Mouse (Mus musculus) hindbrain, embryonic 14.5 days (tissue): ENCODE measurements around the gene Atoh7. TPM values are rescaled to one million over a fixed set of nuclear protein-coding genes. Genes with fewer than 3 reads are reported as not detected.

Experiments
- ATAC-seq: fragments of 200-750 bp; cut with Nextera tagmentation; 2 replicates; pipeline ENCODE4 v1.8.0; 2017; ENCODE audit warnings: moderate number of reproducible peaks, mild to moderate bottlenecking, moderate TSS enrichment, moderate library complexity; ENCODE audit not compliant: low FRiP score
- DNase-seq: peaks from one replicate; pipeline ENCODE4 v3.0.0-alpha.2; 2015; ENCODE audit warnings: low spot score
- H3K27ac ChIP-seq: fragments of 300-500 bp; sonication (generic); 2 replicates; pipeline ENCODE4 v1.5.1; 2014; ENCODE audit warnings: mild to moderate bottlenecking, moderate library complexity
- H3K27me3 ChIP-seq: fragments of 300-500 bp; sonication (generic); 2 replicates; pipeline ENCODE4 v1.6.1; 2014; ENCODE audit warnings: mild to moderate bottlenecking, low read length, mixed read lengths; ENCODE audit not compliant: control insufficient read depth, insufficient read depth
- H3K36me3 ChIP-seq: fragments of 300-500 bp; sonication (generic); replicated peaks from 2 replicates; pipeline ENCODE4 v1.6.1; 2014; ENCODE audit not compliant: control insufficient read depth, insufficient read depth
- H3K4me1 ChIP-seq: fragments of 300-500 bp; sonication (generic); replicated peaks from 2 replicates; pipeline ENCODE4 v1.6.1; 2014; ENCODE audit warnings: antibody characterized with exemption, low read length, mixed read lengths; ENCODE audit not compliant: control insufficient read depth, insufficient read depth
- H3K4me2 ChIP-seq: fragments of 300-500 bp; sonication (generic); replicated peaks from 2 replicates; pipeline ENCODE4 v1.6.1; 2014; ENCODE audit warnings: mild to moderate bottlenecking, moderate library complexity
- H3K4me3 ChIP-seq: fragments of 300-500 bp; sonication (generic); replicated peaks from 2 replicates; pipeline ENCODE4 v1.5.1; 2014; ENCODE audit warnings: mild to moderate bottlenecking, low read length
- H3K9ac ChIP-seq: fragments of 300-500 bp; sonication (generic); 2 replicates; pipeline ENCODE4 v1.6.1; 2014
- H3K9me3 ChIP-seq: fragments of 300-500 bp; sonication (generic); 2 replicates; pipeline ENCODE4 v1.6.1; 2016; ENCODE audit warnings: low read length; ENCODE audit not compliant: control insufficient read depth
- WGBS: fragments of 180-500 bp; shearing (Covaris S2); extraction: QIAGEN DNeasy Blood & Tissue Kit; methylation state at CpG from one replicate; pipeline ENCODE4 v1.1.7; 2014; 5-methylcytosine and 5-hydroxymethylcytosine counted together
- polyA plus RNA-seq: library from polyadenylated mRNA; unstranded; fragments of >200 nt; fragmentation: Nextera tagmentation; extraction: Ambion mirVana; gene quantifications from 2 replicates; pipeline ENCODE4 v1.2.1, GENCODE M21; 2014

Atoh7 gene
- polyA plus RNA-seq, 1 experiment from 2014 or later, result 9.9 TPM

- DNase-seq (no peak), ATAC-seq (no peak)
- H3K9ac ChIP-seq, result no peak overlapping the region
- 96% methylated on average over 6 of the region's 6 CpGs for WGBS
- H3K36me3 ChIP-seq, result no peaks in the 10 kb centered on the region
- no peak overlapping the region for H3K27ac ChIP-seq
- H3K4me2 ChIP-seq, result no peak overlapping the region
- no peaks in the 10 kb centered on the region for H3K9me3 ChIP-seq
- H3K4me3 ChIP-seq, result no peak overlapping the region
- H3K27me3 ChIP-seq, result no peaks in the 10 kb centered on the region
- no peaks in the 10 kb centered on the region for H3K4me1 ChIP-seq
These were observed 27.7 kb downstream of the Atoh7 start for GRCm38 (mm10) chr10:63127156-63127555.

- Histone ChIP-seq H3K36me3 (no peaks in the 10 kb centered on the region), H3K4me1 (no peaks in the 10 kb centered on the region), H3K4me3 (no peak overlapping the region), H3K4me2 (no peak overlapping the region), H3K9me3 (no peaks in the 10 kb centered on the region), H3K27ac (no peak overlapping the region), H3K9ac (no peak overlapping the region), H3K27me3 (no peaks in the 10 kb centered on the region)
- no peak for ATAC-seq
- 59% methylated on average over 7 of the region's 7 CpGs for WGBS
- no peak for DNase-seq
These were observed 28.8 kb downstream of the Atoh7 start for GRCm38 (mm10) chr10:63128256-63128655.

- H3K27me3 ChIP-seq, result no peaks in the 10 kb centered on the region
- WGBS, result 72% methylated on average over 7 of the region's 7 CpGs
- no peak for ATAC-seq
These were observed 31.0 kb downstream of the Atoh7 start for GRCm38 (mm10) chr10:63130500-63130899.

GRCm38 (mm10) chr10:63132356-63132755 is 32.9 kb downstream of the Atoh7 start:
- no peak for ATAC-seq
- WGBS, result 90% methylated on average over 6 of the region's 6 CpGs
- H3K4me2 ChIP-seq, result no peak overlapping the region

More at GRCm38 (mm10) chr10:63130500-63130899, 31.0 kb downstream of the Atoh7 start:
- Histone ChIP-seq H3K4me2 (no peak overlapping the region), H3K9ac (no peak overlapping the region), H3K27ac (no peak overlapping the region), H3K4me1 (no peaks in the 10 kb centered on the region), H3K36me3 (no peaks in the 10 kb centered on the region), H3K4me3 (no peak overlapping the region), H3K9me3 (no peaks in the 10 kb centered on the region)
- DNase-seq, result no peak

GRCm38 (mm10) chr10:63133326-63133725 is 33.9 kb downstream of the Atoh7 start:
- Histone ChIP-seq H3K9ac (no peak overlapping the region), H3K27ac (no peak overlapping the region), H3K4me2 (no peak overlapping the region), H3K36me3 (no peaks in the 10 kb centered on the region), H3K27me3 (no peaks in the 10 kb centered on the region), H3K9me3 (no peaks in the 10 kb centered on the region), H3K4me1 (no peaks in the 10 kb centered on the region), H3K4me3 (no peak overlapping the region)
- ATAC-seq (no peak), DNase-seq (no peak)
- WGBS, result 95% methylated on average over 4 of the region's 4 CpGs

More at GRCm38 (mm10) chr10:63132356-63132755, 32.9 kb downstream of the Atoh7 start:
- Histone ChIP-seq H3K9me3 (no peaks in the 10 kb centered on the region), H3K9ac (no peak overlapping the region), H3K27me3 (no peaks in the 10 kb centered on the region), H3K36me3 (no peaks in the 10 kb centered on the region), H3K4me3 (no peak overlapping the region), H3K4me1 (no peaks in the 10 kb centered on the region), H3K27ac (no peak overlapping the region)
- DNase-seq, result no peak

- Histone ChIP-seq H3K36me3 (no peaks in the 10 kb centered on the region), H3K9me3 (no peaks in the 10 kb centered on the region), H3K27ac (no peak overlapping the region), H3K9ac (no peak overlapping the region), H3K4me2 (no peak overlapping the region), H3K27me3 (no peaks in the 10 kb centered on the region), H3K4me3 (no peak overlapping the region), H3K4me1 (no peaks in the 10 kb centered on the region)
- no peak for DNase-seq
- no peak for ATAC-seq
- whole genome bisulfite sequencing, result 49% methylated on average over 12 of the region's 12 CpGs
These were observed 36.2 kb downstream of the Atoh7 start for GRCm38 (mm10) chr10:63135680-63136079.

GRCm38 (mm10) chr10:63136436-63136835 is 37.0 kb downstream of the Atoh7 start:
- DNase-seq, result no peak
- Histone ChIP-seq H3K4me1 (no peaks in the 10 kb centered on the region), H3K9ac (no peak overlapping the region), H3K27me3 (no peaks in the 10 kb centered on the region), H3K9me3 (no peaks in the 10 kb centered on the region), H3K27ac (no peak overlapping the region), H3K4me2 (no peak overlapping the region), H3K4me3 (no peak overlapping the region), H3K36me3 (no peaks in the 10 kb centered on the region)
- no peak for ATAC-seq
- 89% methylated on average over 6 of the region's 6 CpGs for WGBS

- Histone ChIP-seq H3K27me3 (no peaks in the 10 kb centered on the region), H3K4me1 (no peaks in the 10 kb centered on the region), H3K36me3 (no peaks in the 10 kb centered on the region), H3K9me3 (no peaks in the 10 kb centered on the region), H3K4me3 (no peak overlapping the region), H3K9ac (no peak overlapping the region), H3K27ac (no peak overlapping the region), H3K4me2 (no peak overlapping the region)
- no peak for ATAC-seq
- WGBS, result 88% methylated on average over 13 of the region's 13 CpGs
- DNase-seq, result no peak
These were observed 43.2 kb downstream of the Atoh7 start for GRCm38 (mm10) chr10:63142660-63143059.
